Mouse (Mus musculus) left cerebral cortex, adult 18-20 months (tissue): ENCODE data around the gene Prkag2. TPM values are rescaled to one million over a fixed set of nuclear protein-coding genes. Genes with fewer than 3 reads are reported as not detected.

Experiments used
- DNase-seq, 2 experiments: peaks; one replicate each; pipeline ENCODE4 v3.0.0; 2021 to 2022; ENCODE audit warnings: low spot score in 2 of 2, mixed read lengths in 1 of 2
- long read RNA-seq, 2 experiments: library from polyadenylated mRNA; stranded (forward); transcript quantifications; one replicate each; pipeline ENCODE4 v2.0.0; 2021
- total RNA-seq, 2 experiments: library from RNA; stranded (reverse); gene quantifications; 2 replicates each; pipeline ENCODE4 v1.2.3; 2021

The Prkag2 gene
- 100 to 1,000 TPM; 119 TPM for total RNA-seq
- long read RNA-seq, experiment 1, transcript Prkag2-201 (16 exons, 3,331 nt), result minor isoform, 10 of 61 reads
- long read RNA-seq, experiment 1, transcript Prkag2-203 (12 exons, 2,205 nt), result major isoform, 20 of 61 reads
- long read RNA-seq, experiment 1, partial matches to known transcripts, result 12 of 61 reads
- long read RNA-seq, experiment 1, other reads (novel, unspliced or antisense), result 15 of 61 reads
- long read RNA-seq, experiment 2, transcript Prkag2-203 (12 exons, 2,205 nt), result major isoform, 18 of 54 reads
- long read RNA-seq, experiment 2, partial matches to known transcripts, result 13 of 54 reads
- long read RNA-seq, experiment 2, other reads (novel, unspliced or antisense), result 16 of 54 reads

- DNase-seq, result peak; percentile 30 to 56
Observed at GRCm38 (mm10) chr5:25100516-25101125, at the start of gene Prkag2. Gene Prkag2 (minus strand): TSS chr5:25100642.

- no peak for DNase-seq
Observed at GRCm38 (mm10) chr5:25149331-25149965, 49.0 kb upstream of the Prkag2 start.

DNA sequence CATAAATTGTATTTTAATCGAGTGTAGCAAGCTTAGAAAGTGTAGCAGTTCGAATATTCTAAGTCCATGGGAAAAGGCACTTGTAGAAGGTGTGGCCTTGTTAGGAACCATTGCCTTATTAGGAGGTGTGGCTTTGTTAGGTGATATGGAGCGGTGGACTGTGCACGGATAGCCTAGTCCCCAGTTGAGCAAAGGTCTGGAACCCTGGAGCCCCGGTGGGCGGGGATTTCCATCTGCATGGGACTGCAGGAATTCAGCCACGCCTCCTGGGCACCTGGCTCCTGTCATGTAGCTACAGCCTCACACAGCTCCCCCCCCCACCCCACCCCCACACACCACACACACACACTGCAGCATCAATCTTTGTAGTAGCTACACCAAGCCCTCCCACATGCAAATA, 46.3 kb upstream of the Prkag2 start:
- no peak for DNase-seq

DNA sequence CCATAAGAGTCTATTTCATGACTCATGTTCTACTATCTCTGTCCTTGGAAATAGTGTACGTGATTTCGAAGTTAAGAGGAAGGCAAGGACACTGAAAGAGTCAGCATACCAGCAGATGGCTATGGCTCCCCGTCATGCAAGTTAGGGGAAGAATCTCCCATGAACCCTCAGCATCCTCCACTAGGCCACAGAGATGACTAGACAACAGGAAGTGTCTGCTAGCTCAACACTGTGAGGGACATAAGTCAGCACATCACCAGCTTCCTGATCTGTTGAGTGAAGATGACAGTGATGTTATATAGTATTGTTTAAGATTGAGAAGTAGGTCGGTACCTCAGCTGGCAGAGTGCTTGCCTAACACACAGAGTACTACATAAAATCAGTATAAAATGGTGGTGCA, 27.4 kb upstream of the Prkag2 start:
- no peak for DNase-seq

GRCm38 (mm10) chr5:25125884-25126560, 25.6 kb upstream of the Prkag2 start:
- DNase-seq, result no peak

DNA sequence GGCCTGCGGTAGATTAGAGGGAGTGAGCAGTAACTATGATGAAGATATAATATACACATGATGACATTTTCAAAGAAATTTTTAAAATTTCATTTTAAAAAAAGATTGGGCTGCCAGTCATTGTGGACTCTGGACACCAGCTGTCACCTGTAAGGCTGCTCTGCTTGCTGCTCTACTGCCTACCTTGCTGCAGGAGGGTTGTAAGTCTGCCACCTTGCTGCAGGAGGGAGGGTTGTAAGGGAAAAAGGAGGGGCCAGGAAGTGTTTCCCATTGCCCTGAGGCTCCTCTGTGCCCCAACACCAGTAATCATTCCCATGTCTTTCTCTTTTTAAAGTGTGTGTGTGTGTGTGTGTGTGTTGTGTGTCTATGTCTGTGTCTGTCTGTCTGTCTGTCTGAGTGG, 22.1 kb upstream of the Prkag2 start:
- no peak for DNase-seq

DNA sequence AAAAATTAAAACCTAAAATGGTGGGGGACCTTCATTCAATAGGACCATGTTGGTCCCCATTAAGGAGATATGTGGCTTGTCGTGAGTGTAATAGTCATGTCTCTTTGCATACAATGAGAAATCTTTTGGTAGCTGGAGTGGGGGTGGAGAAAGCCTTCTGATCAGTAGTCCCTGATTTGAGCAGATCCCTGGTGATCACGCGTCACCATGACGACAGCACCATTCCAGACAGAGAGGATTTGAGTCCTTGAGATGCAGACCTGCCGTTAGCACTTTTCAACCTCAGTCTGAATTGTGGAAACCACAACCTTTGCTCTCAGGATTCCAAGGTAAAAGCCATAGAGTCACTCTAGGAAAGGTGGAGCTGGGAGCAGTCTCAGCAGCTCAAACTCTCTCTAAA, 18.7 kb upstream of the Prkag2 start:
- DNase-seq, result peak in 1 of 2 experiments; percentile 49

DNA sequence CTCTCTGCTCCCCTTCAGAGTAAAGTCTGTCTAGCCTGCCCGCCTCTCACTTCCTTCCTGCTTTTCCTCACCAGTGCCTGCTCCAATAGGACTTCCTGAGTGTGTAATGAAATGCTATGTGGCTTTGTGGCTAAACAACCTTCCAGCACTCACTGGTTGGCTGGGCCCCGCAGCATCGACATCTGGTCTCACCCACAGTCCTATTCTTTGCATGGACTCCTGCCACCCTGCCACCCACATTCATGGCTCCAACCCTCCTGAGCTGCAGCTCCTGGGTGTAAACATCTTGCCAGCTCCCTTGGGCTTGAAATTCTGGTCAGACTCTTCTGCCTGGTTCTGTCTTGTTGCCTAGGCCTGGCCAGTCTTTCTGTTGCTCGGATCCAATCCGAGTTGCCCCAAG, 15.6 kb upstream of the Prkag2 start:
- peak; percentile 85 to 91 for DNase-seq

GRCm38 (mm10) chr5:25115216-25115615, 14.8 kb upstream of the Prkag2 start:
- no peak for DNase-seq

DNA sequence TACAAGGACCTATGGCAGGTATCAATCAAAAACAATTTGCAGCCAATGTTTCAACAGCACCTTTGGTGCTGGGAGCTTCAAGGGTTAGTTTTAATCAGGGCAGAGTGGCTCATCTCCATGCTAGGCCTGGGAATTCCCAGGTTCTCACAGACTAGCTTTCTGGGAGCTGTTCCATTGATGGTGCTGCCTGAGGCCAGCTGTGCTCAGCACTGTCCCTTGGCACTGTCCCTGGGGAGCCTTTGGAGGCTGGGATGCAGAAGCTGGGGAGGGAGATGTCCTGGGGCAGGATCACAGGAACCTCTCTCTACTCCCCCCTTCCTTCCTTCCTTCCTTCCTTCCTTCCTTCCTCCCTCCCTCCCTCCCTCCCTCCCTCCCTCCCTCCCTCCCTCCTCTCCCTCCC, 13.7 kb upstream of the Prkag2 start:
- DNase-seq, result no peak

DNA sequence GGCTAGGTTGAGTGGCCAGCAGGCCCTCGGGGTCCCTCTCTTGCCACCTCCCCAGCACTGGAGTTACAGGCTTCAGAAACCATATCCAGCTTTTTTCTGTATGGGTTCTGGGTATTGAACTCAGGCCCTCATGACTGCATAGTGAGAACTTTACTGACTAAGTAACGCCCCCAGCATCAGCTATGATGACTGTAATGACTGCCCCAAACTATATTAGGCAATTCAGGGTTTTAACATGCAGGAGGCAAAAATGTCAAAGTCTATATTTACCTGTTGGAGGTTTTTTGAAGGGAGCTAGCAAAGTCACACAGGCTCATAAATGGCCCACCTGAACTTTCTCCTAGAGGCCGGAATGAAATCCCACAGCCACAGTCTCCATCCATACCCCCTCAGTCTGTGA, 9.9 kb upstream of the Prkag2 start:
- DNase-seq, result no peak

DNA sequence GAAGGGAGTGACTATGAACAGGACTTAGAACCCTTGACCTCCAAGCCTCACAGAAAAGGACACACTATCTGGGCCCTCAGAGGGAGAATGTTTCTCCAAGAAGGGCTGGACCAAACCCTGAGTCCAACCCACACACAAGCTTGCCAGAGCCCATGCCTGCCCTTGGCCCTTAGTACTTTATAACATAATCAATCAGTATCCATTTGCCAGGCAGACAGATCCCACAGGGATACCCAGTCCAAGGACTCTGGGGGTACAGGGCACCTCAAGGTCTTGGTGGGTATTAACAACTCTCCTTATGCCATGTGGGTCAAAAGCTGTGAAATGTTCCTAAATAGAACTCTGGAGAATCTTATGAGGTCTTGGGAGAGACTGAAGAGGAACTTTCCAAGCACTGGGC, 5.3 kb upstream of the Prkag2 start:
- no peak for DNase-seq

DNA sequence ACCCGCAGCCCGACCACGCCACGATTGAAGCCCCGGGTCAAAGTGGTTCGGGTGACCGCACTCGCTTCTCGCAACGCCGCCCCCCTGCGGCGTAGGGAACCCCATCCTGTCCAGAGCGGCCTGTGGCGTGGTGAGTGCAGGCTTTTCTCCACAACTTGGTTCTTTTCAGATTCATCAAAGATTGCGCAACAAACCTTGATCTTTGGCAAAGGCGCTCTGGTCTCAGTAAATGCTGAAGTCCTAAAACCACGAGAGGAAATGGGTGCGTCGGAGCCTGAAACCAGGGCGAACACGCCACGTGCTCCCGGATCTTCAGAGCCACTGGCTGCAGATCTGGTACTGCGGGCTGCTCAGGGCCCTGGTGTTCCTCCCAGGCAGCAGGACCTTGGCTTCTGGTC, 683 bp upstream of the Prkag2 start:
- peak in 1 of 2 experiments; percentile 24 for DNase-seq

DNA sequence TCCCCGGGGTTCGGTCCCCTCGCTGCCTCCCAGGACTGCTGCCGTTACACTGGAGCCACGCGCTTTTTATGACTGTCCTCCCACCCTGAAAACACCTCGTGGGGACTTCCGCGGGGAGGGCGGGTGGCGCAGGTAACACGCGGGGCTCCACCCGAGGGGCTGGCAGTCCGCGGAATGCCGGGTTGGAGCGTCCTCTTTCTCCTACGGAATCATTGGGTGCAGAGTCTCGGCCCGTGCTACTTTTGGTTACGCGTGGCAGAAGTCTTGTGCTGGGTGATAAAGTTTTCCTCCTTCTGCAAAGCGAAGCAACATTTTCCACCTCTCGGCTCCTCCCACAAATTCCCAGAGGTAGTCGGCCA, 306 bp downstream of the Prkag2 start:
- DNase-seq, result peak; percentile 27 to 38

DNA sequence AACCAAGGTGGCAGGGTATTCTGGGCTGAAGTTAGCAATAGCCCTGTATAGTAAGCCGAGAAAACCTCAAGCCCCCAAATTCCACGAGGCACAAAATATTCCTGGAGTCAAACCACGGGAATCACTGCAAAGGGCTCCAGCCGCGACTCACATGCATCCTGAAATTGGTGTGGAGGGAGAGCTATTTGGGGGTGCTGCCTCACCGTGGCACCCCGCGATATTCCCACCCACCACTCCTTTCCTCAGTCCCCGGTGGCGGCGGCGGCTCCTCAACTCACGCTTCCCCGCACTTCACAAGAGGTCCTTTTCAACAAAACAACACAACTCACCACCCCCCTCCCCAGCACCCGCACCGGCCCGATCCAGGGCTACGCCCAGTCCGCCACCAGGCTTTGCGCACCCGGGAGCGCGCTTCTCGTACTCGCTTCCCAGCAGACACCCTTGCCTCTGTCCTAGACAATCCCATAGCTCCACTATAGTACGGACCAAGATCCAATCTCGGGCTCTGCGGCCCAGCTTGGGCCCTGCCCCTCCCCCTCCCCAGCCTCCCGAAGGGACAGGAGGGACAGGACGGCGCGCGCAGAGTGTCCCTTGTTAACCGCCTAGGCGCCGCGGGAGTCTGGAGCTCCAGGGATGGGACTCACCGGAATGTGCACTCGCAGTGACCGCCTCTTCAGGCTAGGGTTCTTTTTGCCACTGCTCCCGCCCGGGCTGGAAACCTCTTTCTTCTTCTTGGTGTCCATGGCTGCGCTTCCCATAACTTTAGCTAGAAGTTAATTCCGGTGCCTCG, 880 bp downstream of the Prkag2 start:
- peak; percentile 54 to 70 for DNase-seq

- DNase-seq, result no peak
Observed at GRCm38 (mm10) chr5:25097891-25098290, 2.6 kb downstream of the Prkag2 start.

DNA sequence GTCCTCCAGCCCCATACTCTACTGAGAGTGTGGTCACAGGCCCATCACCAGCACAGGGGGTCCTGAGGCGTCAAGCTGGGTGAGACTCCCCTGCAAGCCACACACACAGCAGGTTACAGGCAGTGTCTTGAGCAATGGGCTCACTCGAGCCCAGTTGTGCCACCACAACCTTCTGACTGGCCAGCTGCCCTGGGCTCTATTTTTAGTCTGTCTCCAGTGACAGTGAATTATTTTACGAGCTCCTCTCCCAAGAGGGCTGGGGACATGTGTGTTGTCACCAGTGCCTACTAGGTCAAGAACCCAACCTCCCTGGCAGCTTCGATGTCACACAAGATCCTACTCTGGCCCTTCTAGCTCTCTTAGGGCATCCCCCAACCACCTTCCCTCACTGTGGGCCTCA, 4.0 kb downstream of the Prkag2 start:
- no peak for DNase-seq

DNA sequence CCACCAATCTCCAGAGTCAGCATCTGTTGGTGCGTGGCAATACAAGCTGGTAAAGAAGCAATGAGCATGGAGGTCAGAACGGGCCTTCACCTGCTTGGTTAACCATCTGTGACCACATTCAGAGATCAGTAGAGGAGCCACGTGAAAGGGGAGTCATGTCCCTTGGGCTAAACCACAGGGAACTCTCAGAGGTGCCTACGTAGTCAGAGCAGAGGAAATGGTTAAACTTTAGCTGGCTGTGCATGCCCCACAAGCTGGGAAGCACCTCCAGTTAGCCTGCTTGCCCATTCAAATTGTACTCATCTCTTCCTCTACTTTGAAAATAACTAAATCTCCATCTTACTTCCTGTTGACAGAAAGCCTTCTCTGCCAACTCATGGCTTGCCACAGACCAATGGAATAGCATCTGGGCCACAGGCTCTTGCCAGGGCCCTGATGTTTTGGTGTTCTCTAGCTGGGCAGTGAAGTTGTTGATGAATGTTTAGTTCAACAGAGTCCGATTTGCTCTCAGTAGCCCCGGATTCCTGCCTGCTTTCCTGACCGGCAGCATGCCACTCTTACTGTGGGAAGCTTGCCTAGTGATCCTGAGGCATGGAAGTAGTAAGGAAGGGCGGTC, 7.7 kb downstream of the Prkag2 start:
- DNase-seq, result no peak

- peak; percentile 21 to 63 for DNase-seq
Observed at GRCm38 (mm10) chr5:25089258-25089972, 11.0 kb downstream of the Prkag2 start.

- no peak for DNase-seq
Observed at GRCm38 (mm10) chr5:25088633-25089032, 11.8 kb downstream of the Prkag2 start.
